Comparison of ENCODE assay signal across 8 mouse cellular contexts in the genomic region with DNA sequence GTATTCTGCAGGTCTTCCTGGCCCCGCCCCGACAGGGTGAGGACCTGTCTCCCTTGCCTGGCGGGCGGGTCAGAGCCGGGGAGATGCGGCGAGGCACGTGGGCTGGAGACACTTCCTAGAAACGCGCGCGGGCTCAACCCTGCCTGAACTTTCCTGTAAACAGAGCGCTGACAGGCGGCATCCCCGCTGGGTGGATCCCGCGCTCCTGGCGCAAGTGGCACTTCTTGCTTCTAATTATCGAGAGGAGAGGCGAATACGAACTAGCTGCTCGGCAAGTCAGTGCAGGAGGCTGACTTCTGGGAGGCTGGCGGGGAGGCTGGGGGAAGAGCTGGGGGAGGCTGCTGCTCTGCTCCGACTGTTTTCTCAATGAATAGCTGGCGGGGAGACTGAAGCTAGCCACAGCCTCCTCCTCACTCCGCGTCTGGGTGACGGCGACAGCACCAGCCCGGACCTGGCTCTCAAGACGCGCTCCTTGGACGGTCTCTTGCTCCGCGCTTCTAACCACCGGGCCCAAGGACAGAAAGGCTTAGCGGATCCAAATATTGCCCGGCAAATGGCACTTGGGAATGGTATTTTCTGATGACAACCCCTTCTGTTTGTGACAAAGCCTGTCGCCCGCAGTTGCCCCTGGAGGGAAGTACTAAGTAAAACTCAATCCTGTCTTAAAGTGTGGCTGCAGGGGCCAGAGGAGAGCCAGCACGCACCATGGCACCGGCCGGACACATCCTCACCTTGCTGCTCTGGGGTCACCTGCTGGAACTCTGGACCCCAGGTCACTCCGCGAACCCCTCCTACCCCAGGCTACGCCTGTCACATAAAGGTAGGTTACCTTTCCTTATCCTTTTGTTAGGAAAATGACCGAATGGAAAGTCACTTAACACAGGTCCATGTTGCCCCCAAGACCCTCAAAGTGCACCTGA. TPM values are rescaled to one million over a fixed set of nuclear protein-coding genes. Genes with fewer than 3 reads are reported as not detected.
A peak's percentile ranks its signal among the peaks of the same experiment; 100 is the strongest.
DNase-seq lines count a peak whose midpoint lies in the region; ATAC-seq lines count a peak whose summit lies in the region.

A gene (plus strand): TSS at position 72 of the 920 bp plus-strand sequence.

- peak; percentile 91 for DNase-seq in Muller cell, postnatal 12 days (ENCODE audit: inconsistent ontology term)
- peak; percentile 29 to 44 for DNase-seq in cerebellum, adult 18-20 months
- DNase-seq in left cerebral cortex, postnatal 14 days (ENCODE audit: low spot score in 2 of 2), result peak; percentile 7 to 30
- peak; percentile 43 to 66 for DNase-seq in lung, postnatal 4 days
- DNase-seq in right cerebral cortex, postnatal 25 days, result peak; percentile 52

- WGBS in forebrain, embryonic 16.5 days, result under 1% methylated on average over 47 of the region's 47 CpGs
- 2% methylated on average over 47 of the region's 47 CpGs for WGBS in intestine, embryonic 16.5 days

- H3K4me3 ChIP-seq in forebrain, embryonic 16.5 days (replicated peaks; ENCODE audit: low read length), result peak within 1 kb of the TSS; percentile 51
- H3K4me3 ChIP-seq in intestine, embryonic 16.5 days (ENCODE audit: low read length), result peak within 1 kb of the TSS; percentile 54

- H3K9ac ChIP-seq in forebrain, embryonic 16.5 days (replicated peaks; ENCODE audit: low read depth, low read length), result peak within 1 kb of the TSS; percentile 69
- H3K9ac ChIP-seq in intestine, embryonic 16.5 days (ENCODE audit: low read depth, low read length), result peak within 1 kb of the TSS; percentile 58

- no peak within 1 kb of the TSS for H3K27ac ChIP-seq in forebrain, embryonic 16.5 days (ENCODE audit: low read length)
- H3K27ac ChIP-seq in intestine, embryonic 16.5 days (ENCODE audit: low read length), result no peak within 1 kb of the TSS

- H3K4me2 ChIP-seq in forebrain, embryonic 16.5 days (ENCODE audit: low read length), result peak within 1 kb of the TSS; percentile 78
- peak within 1 kb of the TSS; percentile 87 for H3K4me2 ChIP-seq in intestine, embryonic 16.5 days (ENCODE audit: low read depth, low read length)

- intact Hi-C loops in left cerebral cortex, postnatal 14 days (cut with DNase I), result loop anchor here (10.0 kb wide), 1 partner anchor 199 kb away; no protein-coding TSS in a partner anchor

- H3K27me3 ChIP-seq in forebrain, embryonic 16.5 days (replicated peaks; ENCODE audit: control insufficient read depth, insufficient read depth, low read length), result no peaks in the 10 kb centered on the region
- H3K27me3 ChIP-seq in intestine, embryonic 16.5 days (replicated peaks; ENCODE audit: control insufficient read depth, insufficient read depth, low read length), result no peaks in the 10 kb centered on the region

- ATAC-seq in forebrain, embryonic 16.5 days, result peak; percentile 88
- peak; percentile 95 for ATAC-seq in intestine, embryonic 16.5 days
- ATAC-seq in granulocyte monocyte progenitor cell, adult 5-6 weeks (replicated peaks; ENCODE audit: poor library complexity, severe bottlenecking), result no peak; the same call in 1 of the 2 replicates

- no peaks in the 10 kb centered on the region for H3K36me3 ChIP-seq in forebrain, embryonic 16.5 days (ENCODE audit: control insufficient read depth, insufficient read depth)
- H3K36me3 ChIP-seq in intestine, embryonic 16.5 days (ENCODE audit: control insufficient read depth, insufficient read depth, low read length), result no peaks in the 10 kb centered on the region

- H3K4me1 ChIP-seq in forebrain, embryonic 16.5 days (replicated peaks; ENCODE audit: control insufficient read depth, insufficient read depth, low read length), result peaks cover 5% of the 10 kb centered on the region
- H3K4me1 ChIP-seq in intestine, embryonic 16.5 days (ENCODE audit: control insufficient read depth, insufficient read depth, low read length), result peaks cover 4% of the 10 kb centered on the region

- H3K9me3 ChIP-seq in forebrain, embryonic 16.5 days (ENCODE audit: control insufficient read depth, low read length), result peaks cover 4% of the 10 kb centered on the region; the same call in 1 of the 2 replicates
- H3K9me3 ChIP-seq in intestine, embryonic 16.5 days (ENCODE audit: control insufficient read depth, low read length), result no peaks in the 10 kb centered on the region

RNA-seq across cellular contexts. Expression of the gene that starts here (rescaled TPM):
- 2.4 and 2.6 TPM in 2 replicates for polyA plus RNA-seq in forebrain, embryonic 16.5 days (2015; fragmentation: Nextera tagmentation; extraction: Ambion mirVana)
- polyA plus RNA-seq in intestine, embryonic 16.5 days (2015; fragmentation: Nextera tagmentation; extraction: Ambion mirVana), result 1.5 TPM in 2 replicates
- total RNA-seq in left cerebral cortex, postnatal 14 days (2021), result 10 to 100 TPM; 12.0 to 16.8 TPM
- total RNA-seq in granulocyte monocyte progenitor cell, adult 5-6 weeks (2014; fragmentation: Nextera tagmentation), result not detected in 2 replicates
- not detected in 2 replicates for total RNA-seq in granulocyte monocyte progenitor cell, adult 5-6 weeks (2017)

Comparison
In these comparisons a context has a peak if more than half of its experiments do, and no peak if none do; other contexts are left out.
1. RNA of the gene that starts here (total RNA-seq): 12.0 to 16.8 TPM in left cerebral cortex, postnatal 14 days; not detected in granulocyte monocyte progenitor cell, adult 5-6 weeks; every median in the first group is over 10 times any median in the second.
2. DNase-seq: peak in every context shown above with its lines; median percentile 91 in Muller cell, postnatal 12 days; 54 in lung, postnatal 4 days; 52 in right cerebral cortex, postnatal 25 days; 36 in cerebellum, adult 18-20 months; 18 in left cerebral cortex, postnatal 14 days.